Mouse (Mus musculus) lung, embryonic 14.5 days (tissue): ENCODE measurements at regions not wholly inside any gene's neighbourhood (a gene's known extent, or its start where the extent isn't known, plus 50 kb on each side); places are given as distances from the start of the nearest gene placed in this dataset.

Experiments used
- ATAC-seq: fragments of 200-750 bp; cut with Nextera tagmentation; 2 replicates; pipeline ENCODE4 v1.8.0; 2017; ENCODE audit warnings: mild to moderate bottlenecking, moderate TSS enrichment, moderate library complexity; ENCODE audit not compliant: insufficient read depth
- DNase-seq: peaks from one replicate; pipeline ENCODE4 v3.0.0-alpha.2; 2015
- H3K27ac ChIP-seq: fragments of 300-500 bp; sonication (generic); 2 replicates; pipeline ENCODE4 v1.5.1; 2014; ENCODE audit warnings: low read depth, mild to moderate bottlenecking, moderate library complexity
- H3K27me3 ChIP-seq: fragments of 300-500 bp; sonication (generic); 2 replicates; pipeline ENCODE4 v1.6.1; 2014; ENCODE audit warnings: low read length, control low read depth; ENCODE audit not compliant: insufficient read depth
- H3K36me3 ChIP-seq: fragments of 300-500 bp; sonication (generic); 2 replicates; pipeline ENCODE4 v1.6.1; 2014; ENCODE audit warnings: control low read depth; ENCODE audit not compliant: insufficient read depth
- H3K4me1 ChIP-seq: fragments of 300-500 bp; sonication (generic); 2 replicates; pipeline ENCODE4 v1.6.1; 2014; ENCODE audit warnings: antibody characterized with exemption, control low read depth; ENCODE audit not compliant: insufficient read depth
- H3K4me2 ChIP-seq: fragments of 300-500 bp; sonication (generic); 2 replicates; pipeline ENCODE4 v1.6.1; 2014; ENCODE audit warnings: mild to moderate bottlenecking
- H3K4me3 ChIP-seq: fragments of 300-500 bp; sonication (generic); 2 replicates; pipeline ENCODE4 v1.5.1; 2014; ENCODE audit warnings: low read depth, low read length
- H3K9ac ChIP-seq: fragments of 300-500 bp; sonication (generic); 2 replicates; pipeline ENCODE4 v1.6.1; 2014
- H3K9me3 ChIP-seq: fragments of 300-500 bp; sonication (generic); 2 replicates; pipeline ENCODE4 v1.6.1; 2016; ENCODE audit warnings: low read depth, low read length, control low read depth
- CTCF ChIP-seq: IDR thresholded peaks from 2 replicates; pipeline ENCODE4 v1.5.1; 2016; ENCODE audit warnings: antibody characterized with exemption, low read depth
- WGBS: fragments of 180-500 bp; shearing (Covaris S2); extraction: QIAGEN DNeasy Blood & Tissue Kit; methylation state at CpG from one replicate; pipeline ENCODE4 v1.1.7; 2014; 5-methylcytosine and 5-hydroxymethylcytosine counted together

- no peak overlapping the region for H3K27ac ChIP-seq
- no peaks in the 10 kb centered on the region for H3K27me3 ChIP-seq
- no peak overlapping the region for H3K4me2 ChIP-seq
- no peaks in the 10 kb centered on the region for H3K36me3 ChIP-seq
- H3K4me3 ChIP-seq, result no peak overlapping the region
- H3K9ac ChIP-seq, result no peak overlapping the region
- no peak for TF ChIP-seq CTCF
- DNase-seq (no peak), ATAC-seq (no peak)
- WGBS, result 84% methylated on average over 2 of the region's 2 CpGs
- H3K9me3 ChIP-seq, result no peaks in the 10 kb centered on the region
- peaks cover 23% of the 10 kb centered on the region for H3K4me1 ChIP-seq
Observed at GRCm38 (mm10) chr7:98768460-98768859, 65.6 kb downstream of the Thap12 start.

- H3K27ac ChIP-seq, result peak overlapping the region; percentile 76
- TF ChIP-seq CTCF, result no peak
- no peak overlapping the region for H3K4me2 ChIP-seq
- no peaks in the 10 kb centered on the region for H3K27me3 ChIP-seq
- DNase-seq (peak; percentile 31), ATAC-seq (peak; percentile 52; the same call in 1 of the 2 replicates)
- no peaks in the 10 kb centered on the region for H3K9me3 ChIP-seq
- no peak overlapping the region for H3K9ac ChIP-seq
- H3K4me1 ChIP-seq, result peaks cover 23% of the 10 kb centered on the region
- no peak overlapping the region for H3K4me3 ChIP-seq
- H3K36me3 ChIP-seq, result no peaks in the 10 kb centered on the region
- 47% methylated on average over 1 of the region's 1 CpGs for WGBS
Observed at GRCm38 (mm10) chr7:98769111-98769734, 65.7 kb upstream of the Wnt11 start.

GRCm38 (mm10) chr7:98770257-98770890, 64.5 kb upstream of the Wnt11 start:
- Histone ChIP-seq H3K27ac (peak overlapping the region; percentile 66), H3K9ac (peak overlapping the region; percentile 25; the same call in 1 of the 2 replicates), H3K9me3 (no peaks in the 10 kb centered on the region), H3K4me3 (no peak overlapping the region), H3K4me2 (peak overlapping the region; percentile 45), H3K4me1 (peaks cover 27% of the 10 kb centered on the region), H3K27me3 (no peaks in the 10 kb centered on the region), H3K36me3 (no peaks in the 10 kb centered on the region)
- WGBS, result 7% methylated on average over 8 of the region's 8 CpGs
- DNase-seq, result peak; percentile 80
- peak; percentile 17; the same call in 1 of the 2 replicates for TF ChIP-seq CTCF
- peak; percentile 44; the same call in 1 of the 2 replicates for ATAC-seq

- peaks cover 27% of the 10 kb centered on the region for H3K4me1 ChIP-seq
Observed at GRCm38 (mm10) chr7:98771134-98771775, 63.7 kb upstream of the Wnt11 start.

GRCm38 (mm10) chr7:98774597-98774996, 60.3 kb upstream of the Wnt11 start:
- no peak for ATAC-seq
- Histone ChIP-seq H3K36me3 (no peaks in the 10 kb centered on the region), H3K4me1 (peaks cover 27% of the 10 kb centered on the region), H3K9me3 (no peaks in the 10 kb centered on the region), H3K27me3 (no peaks in the 10 kb centered on the region), H3K4me2 (no peak overlapping the region), H3K27ac (peak overlapping the region; percentile 58; the same call in 1 of the 2 replicates), H3K4me3 (no peak overlapping the region), H3K9ac (no peak overlapping the region)
- TF ChIP-seq CTCF, result peak; percentile 52
- no peak for DNase-seq
- WGBS, result 42% methylated on average over 4 of the region's 4 CpGs

More at GRCm38 (mm10) chr7:98771134-98771775, 63.7 kb upstream of the Wnt11 start:
- Histone ChIP-seq H3K4me2 (no peak overlapping the region), H3K9ac (no peak overlapping the region), H3K36me3 (no peaks in the 10 kb centered on the region), H3K9me3 (no peaks in the 10 kb centered on the region), H3K27ac (peak overlapping the region; percentile 66; the same call in 1 of the 2 replicates), H3K27me3 (no peaks in the 10 kb centered on the region), H3K4me3 (no peak overlapping the region)
- 54% methylated on average over 7 of the region's 7 CpGs for WGBS
- no peak for TF ChIP-seq CTCF
- ATAC-seq (no peak), DNase-seq (no peak)

- Histone ChIP-seq H3K27ac (peak overlapping the region; percentile 58; the same call in 1 of the 2 replicates), H3K4me3 (no peak overlapping the region), H3K27me3 (no peaks in the 10 kb centered on the region), H3K36me3 (no peaks in the 10 kb centered on the region), H3K9ac (no peak overlapping the region), H3K4me2 (no peak overlapping the region), H3K9me3 (no peaks in the 10 kb centered on the region), H3K4me1 (peaks cover 27% of the 10 kb centered on the region)
- ATAC-seq, result peak; percentile 16; the same call in 1 of the 2 replicates
- WGBS, result 32% methylated on average over 8 of the region's 8 CpGs
- DNase-seq, result peak; percentile 61
- no peak for TF ChIP-seq CTCF
Observed at GRCm38 (mm10) chr7:98775031-98775430, 59.9 kb upstream of the Wnt11 start.
